Mouse (Mus musculus) forebrain, embryonic 10.5 days (tissue): ENCODE data around the gene Atp12a. TPM values are rescaled to one million over a fixed set of nuclear protein-coding genes. Genes with fewer than 3 reads are reported as not detected.
A peak's percentile ranks its signal among the peaks of the same experiment; 100 is the strongest.

Experiments used
- DNase-seq: peaks from one replicate; pipeline ENCODE4 v3.0.0-alpha.2; 2017; ENCODE audit warnings: low spot score; ENCODE audit errors: extremely low spot score
- H3K27ac ChIP-seq: fragments of 300-500 bp; sonication (generic); 2 replicates; pipeline ENCODE4 v1.5.1; 2016; ENCODE audit warnings: mild to moderate bottlenecking
- H3K27me3 ChIP-seq: fragments of 300-500 bp; sonication (generic); 2 replicates; pipeline ENCODE4 v1.6.1; 2016; ENCODE audit warnings: mild to moderate bottlenecking; ENCODE audit not compliant: poor library complexity, severe bottlenecking
- H3K36me3 ChIP-seq: fragments of 300-500 bp; sonication (generic); replicated peaks from 2 replicates; pipeline ENCODE4 v1.6.1; 2016; ENCODE audit warnings: mild to moderate bottlenecking, moderate library complexity
- H3K4me1 ChIP-seq: fragments of 300-500 bp; sonication (generic); 2 replicates; pipeline ENCODE4 v1.6.1; 2016
- H3K4me3 ChIP-seq: fragments of 300-500 bp; sonication (generic); 2 replicates; pipeline ENCODE4 v1.5.1; 2016; ENCODE audit warnings: mild to moderate bottlenecking, moderate library complexity
- H3K9me3 ChIP-seq: fragments of 300-500 bp; sonication (generic); 2 replicates; pipeline ENCODE4 v1.6.1; 2016; ENCODE audit warnings: mild to moderate bottlenecking, moderate library complexity
- WGBS: fragments of 180-500 bp; shearing (Covaris S2); methylation state at CpG from one replicate; pipeline ENCODE4 v1.1.7; 2016; 5-methylcytosine and 5-hydroxymethylcytosine counted together
- polyA plus RNA-seq: library from polyadenylated mRNA; unstranded; fragments of >200 nt; fragmentation: Nextera tagmentation; extraction: Ambion mirVana; gene quantifications from 2 replicates; pipeline ENCODE4 v1.2.1, GENCODE M21; 2016

The Atp12a gene
- polyA plus RNA-seq, 1 experiment from 2014 or later, result not detected

- Histone ChIP-seq H3K4me1 (no peaks in the 10 kb centered on the region), H3K36me3 (no peaks in the 10 kb centered on the region), H3K27ac (no peak overlapping the region), H3K27me3 (no peaks in the 10 kb centered on the region), H3K4me3 (no peak overlapping the region), H3K9me3 (no peaks in the 10 kb centered on the region)
- peak; percentile 59 for DNase-seq
- WGBS, result 39% methylated on average over 17 of the region's 17 CpGs
Observed at GRCm38 (mm10) chr14:56351959-56352660, 12.8 kb upstream of the Atp12a start.

- no peak for DNase-seq
- Histone ChIP-seq H3K27me3 (no peaks in the 10 kb centered on the region), H3K9me3 (no peaks in the 10 kb centered on the region), H3K36me3 (no peaks in the 10 kb centered on the region), H3K4me3 (no peak overlapping the region), H3K4me1 (no peaks in the 10 kb centered on the region), H3K27ac (no peak overlapping the region)
- WGBS, result 90% methylated on average over 3 of the region's 3 CpGs
Observed at GRCm38 (mm10) chr14:56354803-56355202, 10.1 kb upstream of the Atp12a start.

- Histone ChIP-seq H3K4me3 (no peak overlapping the region), H3K9me3 (no peaks in the 10 kb centered on the region), H3K27ac (no peak overlapping the region), H3K4me1 (no peaks in the 10 kb centered on the region), H3K36me3 (no peaks in the 10 kb centered on the region), H3K27me3 (no peaks in the 10 kb centered on the region)
- 87% methylated on average over 8 of the region's 8 CpGs for WGBS
- DNase-seq, result no peak
Observed at GRCm38 (mm10) chr14:56355396-56355795, 9.5 kb upstream of the Atp12a start.

GRCm38 (mm10) chr14:56356196-56356595, 8.7 kb upstream of the Atp12a start:
- H3K4me1 ChIP-seq, result no peaks in the 10 kb centered on the region
- no peaks in the 10 kb centered on the region for H3K27me3 ChIP-seq
- no peak for DNase-seq
- 90% methylated on average over 6 of the region's 6 CpGs for WGBS
- no peaks in the 10 kb centered on the region for H3K36me3 ChIP-seq
- no peak overlapping the region for H3K27ac ChIP-seq
- H3K4me3 ChIP-seq, result no peak overlapping the region
- H3K9me3 ChIP-seq, result no peaks in the 10 kb centered on the region

GRCm38 (mm10) chr14:56358422-56358821, 6.4 kb upstream of the Atp12a start:
- Histone ChIP-seq H3K27ac (no peak overlapping the region), H3K4me3 (no peak overlapping the region), H3K4me1 (no peaks in the 10 kb centered on the region), H3K27me3 (peaks cover 20% of the 10 kb centered on the region), H3K9me3 (no peaks in the 10 kb centered on the region), H3K36me3 (no peaks in the 10 kb centered on the region)
- WGBS, result 82% methylated on average over 7 of the region's 7 CpGs
- no peak for DNase-seq

GRCm38 (mm10) chr14:56359131-56359530, 5.7 kb upstream of the Atp12a start:
- WGBS, result 86% methylated on average over 6 of the region's 6 CpGs
- Histone ChIP-seq H3K4me1 (no peaks in the 10 kb centered on the region), H3K36me3 (no peaks in the 10 kb centered on the region), H3K27me3 (peaks cover 27% of the 10 kb centered on the region), H3K9me3 (no peaks in the 10 kb centered on the region), H3K4me3 (no peak overlapping the region), H3K27ac (no peak overlapping the region)
- DNase-seq, result no peak

- 37% methylated on average over 8 of the region's 8 CpGs for WGBS
- H3K4me1 ChIP-seq, result peaks cover 8% of the 10 kb centered on the region
- no peaks in the 10 kb centered on the region for H3K9me3 ChIP-seq
- peaks cover 70% of the 10 kb centered on the region for H3K27me3 ChIP-seq
- no peaks in the 10 kb centered on the region for H3K36me3 ChIP-seq
- no peak overlapping the region for H3K27ac ChIP-seq
- H3K4me3 ChIP-seq, result peak overlapping the region; percentile 50
- DNase-seq, result no peak
Observed at GRCm38 (mm10) chr14:56365292-56365691, 424 bp downstream of the Atp12a start.

GRCm38 (mm10) chr14:56366712-56367111, 1.8 kb downstream of the Atp12a start:
- Histone ChIP-seq H3K4me1 (peaks cover 8% of the 10 kb centered on the region), H3K4me3 (no peak overlapping the region), H3K27me3 (peaks cover 67% of the 10 kb centered on the region), H3K27ac (no peak overlapping the region), H3K36me3 (no peaks in the 10 kb centered on the region), H3K9me3 (no peaks in the 10 kb centered on the region)
- WGBS, result 44% methylated on average over 15 of the region's 15 CpGs
- DNase-seq, result no peak

- DNase-seq, result peak; percentile 39
- H3K36me3 ChIP-seq, result no peaks in the 10 kb centered on the region
- no peak overlapping the region for H3K27ac ChIP-seq
- H3K4me3 ChIP-seq, result no peak overlapping the region
- peaks cover 8% of the 10 kb centered on the region for H3K4me1 ChIP-seq
- 49% methylated on average over 3 of the region's 3 CpGs for WGBS
- no peaks in the 10 kb centered on the region for H3K9me3 ChIP-seq
- peaks cover 47% of the 10 kb centered on the region for H3K27me3 ChIP-seq
Observed at GRCm38 (mm10) chr14:56368834-56369233, 4.0 kb downstream of the Atp12a start.

- no peaks in the 10 kb centered on the region for H3K9me3 ChIP-seq
- H3K4me3 ChIP-seq, result no peak overlapping the region
- no peaks in the 10 kb centered on the region for H3K36me3 ChIP-seq
- no peak overlapping the region for H3K27ac ChIP-seq
- 5% methylated on average over 6 of the region's 6 CpGs for WGBS
- DNase-seq, result peak; percentile 80
- H3K4me1 ChIP-seq, result no peaks in the 10 kb centered on the region
- H3K27me3 ChIP-seq, result no peaks in the 10 kb centered on the region
Observed at GRCm38 (mm10) chr14:56375731-56376130, 10.9 kb downstream of the Atp12a start.

- Histone ChIP-seq H3K27me3 (no peaks in the 10 kb centered on the region), H3K9me3 (no peaks in the 10 kb centered on the region), H3K36me3 (no peaks in the 10 kb centered on the region), H3K4me1 (no peaks in the 10 kb centered on the region), H3K4me3 (no peak overlapping the region), H3K27ac (no peak overlapping the region)
- DNase-seq, result no peak
Observed at GRCm38 (mm10) chr14:56377745-56378144, 12.9 kb downstream of the Atp12a start.

GRCm38 (mm10) chr14:56379336-56379735, 14.5 kb downstream of the Atp12a start:
- H3K4me3 ChIP-seq, result no peak overlapping the region
- no peaks in the 10 kb centered on the region for H3K36me3 ChIP-seq
- H3K27ac ChIP-seq, result no peak overlapping the region
- no peaks in the 10 kb centered on the region for H3K27me3 ChIP-seq
- no peaks in the 10 kb centered on the region for H3K9me3 ChIP-seq
- 82% methylated on average over 9 of the region's 9 CpGs for WGBS
- H3K4me1 ChIP-seq, result no peaks in the 10 kb centered on the region
- DNase-seq, result no peak

- Histone ChIP-seq H3K9me3 (no peaks in the 10 kb centered on the region), H3K36me3 (no peaks in the 10 kb centered on the region), H3K4me1 (no peaks in the 10 kb centered on the region), H3K27me3 (no peaks in the 10 kb centered on the region), H3K27ac (no peak overlapping the region), H3K4me3 (no peak overlapping the region)
- 86% methylated on average over 4 of the region's 4 CpGs for WGBS
- DNase-seq, result no peak
Observed at GRCm38 (mm10) chr14:56382366-56382765, 17.5 kb downstream of the Atp12a start.

- Histone ChIP-seq H3K9me3 (no peaks in the 10 kb centered on the region), H3K4me1 (peaks cover 12% of the 10 kb centered on the region), H3K27me3 (no peaks in the 10 kb centered on the region), H3K36me3 (no peaks in the 10 kb centered on the region), H3K4me3 (no peak overlapping the region), H3K27ac (no peak overlapping the region)
- DNase-seq, result peak; percentile 8
- 78% methylated on average over 3 of the region's 3 CpGs for WGBS
Observed at GRCm38 (mm10) chr14:56390247-56390646, 25.4 kb downstream of the Atp12a start.
